9 mouse cellular contexts compared by ENCODE assay signal in the genomic region with DNA sequence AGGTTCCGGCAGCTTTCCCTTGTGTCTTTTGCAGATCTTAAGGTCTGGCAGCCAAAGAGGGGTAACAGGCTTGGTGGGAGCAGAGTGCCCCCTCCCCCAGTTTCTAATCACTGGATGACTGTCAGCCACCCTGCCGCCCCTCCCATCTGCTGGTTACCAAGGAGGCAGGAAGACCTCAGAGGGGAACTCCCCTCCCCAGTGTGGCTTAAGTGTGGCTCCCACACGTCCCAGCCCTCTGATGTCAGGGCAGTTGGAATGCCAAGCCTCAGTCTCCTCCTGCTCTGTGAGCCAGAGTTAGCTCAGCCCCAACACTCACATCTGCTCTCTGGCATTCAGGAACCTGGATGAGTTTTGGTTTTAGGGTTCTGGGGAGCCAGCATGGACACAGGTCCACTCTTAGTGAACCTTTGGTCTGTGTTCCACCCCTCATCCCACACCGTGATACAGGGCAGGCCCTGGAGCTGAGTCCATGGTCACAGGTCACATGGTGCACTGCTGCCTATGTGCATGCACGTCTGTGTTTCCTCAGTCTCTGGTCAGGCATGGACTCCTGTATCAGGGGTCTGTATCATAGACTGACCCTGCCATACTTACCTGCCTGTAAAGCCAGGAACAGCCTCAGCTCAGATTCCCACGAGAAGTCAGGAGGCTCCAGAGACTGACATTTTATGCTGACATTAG. TPM values are rescaled to one million over a fixed set of nuclear protein-coding genes. Genes with fewer than 3 reads are reported as not detected.
DNase-seq lines count a peak whose midpoint lies in the region; ATAC-seq and TF ChIP-seq lines count a peak whose summit lies in the region.
"Had no signal": no experiment of that assay in that cellular context is flagged by ENCODE, and none has a peak within 500 bp of the region (broad histone marks: within the 10 kb centered on the region; RNA-seq: fewer than 3 reads in every experiment).

No protein-coding gene starts in this region.

- peaks cover 45% of the 10 kb centered on the region for H3K4me1 ChIP-seq in forebrain, embryonic 13.5 days
- H3K4me1 ChIP-seq in intestine, embryonic 16.5 days (ENCODE audit: control insufficient read depth, insufficient read depth, low read length): peaks cover 33% of the 10 kb centered on the region
- peaks cover 43% of the 10 kb centered on the region for H3K4me1 ChIP-seq in neural tube, embryonic 15.5 days

- no peaks in the 10 kb centered on the region for H3K9me3 ChIP-seq in forebrain, embryonic 13.5 days (replicated peaks)
- no peaks in the 10 kb centered on the region for H3K9me3 ChIP-seq in intestine, embryonic 16.5 days (ENCODE audit: control insufficient read depth, low read length)
- H3K9me3 ChIP-seq in neural tube, embryonic 15.5 days (replicated peaks): no peaks in the 10 kb centered on the region

- intact Hi-C loops in left cerebral cortex, adult 2 months (cut with DNase I): no loop called here
- intact Hi-C loops in left cerebral cortex, postnatal 10 days (cut with DNase I): no loop called here

- peak overlapping the region; percentile 41 for H3K9ac ChIP-seq in forebrain, embryonic 13.5 days
- H3K9ac ChIP-seq in intestine, embryonic 16.5 days (ENCODE audit: low read depth, low read length): peak overlapping the region; percentile 17; the same call in 1 of the 2 replicates
- H3K9ac ChIP-seq in neural tube, embryonic 15.5 days (replicated peaks): no peak overlapping the region

- H3K4me3 ChIP-seq in left cerebral cortex, adult 2 months: no peak overlapping the region
- no peak overlapping the region for H3K4me3 ChIP-seq in forebrain, embryonic 13.5 days
- H3K4me3 ChIP-seq in intestine, embryonic 16.5 days (ENCODE audit: low read length): no peak overlapping the region
- no peak overlapping the region for H3K4me3 ChIP-seq in neural tube, embryonic 15.5 days (replicated peaks)

- TF ChIP-seq CTCF in left cerebral cortex, adult 2 months (IDR thresholded peaks at IDR 0.05): no peak

- H3K27ac ChIP-seq in left cerebral cortex, adult 2 months: peak overlapping the region; percentile 61
- H3K27ac ChIP-seq in forebrain, embryonic 13.5 days: peak overlapping the region; percentile 83
- H3K27ac ChIP-seq in intestine, embryonic 16.5 days (ENCODE audit: low read length): peak overlapping the region; percentile 78
- peak overlapping the region; percentile 7; the same call in 1 of the 2 replicates for H3K27ac ChIP-seq in neural tube, embryonic 15.5 days (replicated peaks)
- H3K27ac ChIP-seq: macrophage had no signal

- H3K27me3 ChIP-seq in forebrain, embryonic 13.5 days: no peaks in the 10 kb centered on the region
- H3K27me3 ChIP-seq in intestine, embryonic 16.5 days (replicated peaks; ENCODE audit: control insufficient read depth, insufficient read depth, low read length): no peaks in the 10 kb centered on the region
- no peaks in the 10 kb centered on the region for H3K27me3 ChIP-seq in neural tube, embryonic 15.5 days (replicated peaks)

- 0 out of 2 replicates have a peak, but pooled peaks have one; percentile 12 for ATAC-seq in forebrain, embryonic 13.5 days
- peak; percentile 65 for ATAC-seq in intestine, embryonic 16.5 days
- ATAC-seq in neural tube, embryonic 15.5 days (ENCODE audit: low FRiP score): no peak
- ATAC-seq in cerebellum, adult (ENCODE audit: insufficient number of reproducible peaks, low FRiP score, low TSS enrichment): no peak

- DNase-seq in left cerebral cortex, adult 2 months (ENCODE audit: extremely low spot score in 1 of 2, low spot score in 2 of 2): no peak
- no peak for DNase-seq in left cerebral cortex, postnatal 10 days (ENCODE audit: extremely low spot score in 1 of 2, low spot score in 2 of 2)
- DNase-seq in frontal cortex, adult 2 months (ENCODE audit: extremely low spot score in 1 of 2, low spot score in 1 of 2): no peak
- no peak for DNase-seq in frontal cortex, postnatal 14 days (ENCODE audit: low spot score in 2 of 2)

- peaks cover 75% of the 10 kb centered on the region for H3K36me3 ChIP-seq in forebrain, embryonic 13.5 days (ENCODE audit: poor library complexity, severe bottlenecking)
- peaks cover 27% of the 10 kb centered on the region for H3K36me3 ChIP-seq in intestine, embryonic 16.5 days (ENCODE audit: control insufficient read depth, insufficient read depth, low read length)
- H3K36me3 ChIP-seq in neural tube, embryonic 15.5 days: peaks cover 63% of the 10 kb centered on the region

- H3K4me2 ChIP-seq in forebrain, embryonic 13.5 days: no peak overlapping the region
- no peak overlapping the region for H3K4me2 ChIP-seq in intestine, embryonic 16.5 days (ENCODE audit: low read depth, low read length)
- H3K4me2 ChIP-seq in neural tube, embryonic 15.5 days: no peak overlapping the region

- WGBS in forebrain, embryonic 13.5 days: 41% methylated on average over 6 of the region's 6 CpGs
- 41% methylated on average over 6 of the region's 6 CpGs for WGBS in intestine, embryonic 16.5 days
- 43% methylated on average over 6 of the region's 6 CpGs for WGBS in neural tube, embryonic 15.5 days

RNA-seq across cellular contexts. Expression of gene Slc6a6, which starts 45.2 kb away (rescaled TPM):
- total RNA-seq in left cerebral cortex, adult 2 months (2021): 100 to 1,000 TPM; 127 to 147 TPM
- 100 to 1,000 TPM; 198 to 215 TPM for total RNA-seq in left cerebral cortex, postnatal 10 days (2021)
- polyA plus RNA-seq in forebrain, embryonic 13.5 days (2015; fragmentation: Nextera tagmentation; extraction: Ambion mirVana): 68.2 and 73.1 TPM in 2 replicates
- polyA plus RNA-seq in intestine, embryonic 16.5 days (2015; fragmentation: Nextera tagmentation; extraction: Ambion mirVana): 103 and 104 TPM in 2 replicates
- polyA plus RNA-seq in neural tube, embryonic 15.5 days (2015; fragmentation: Nextera tagmentation; extraction: Ambion mirVana): 89.5 and 102 TPM in 2 replicates
- polyA plus RNA-seq in frontal cortex, adult 2 months (2012; rRNA removed): 109 and 123 TPM in 2 replicates

Comparison
In these comparisons a context has a peak if more than half of its experiments do, and no peak if none do; other contexts are left out.
1. H3K27ac ChIP-seq: peak in every context shown above with its lines; median percentile 83 in forebrain, embryonic 13.5 days; 78 in intestine, embryonic 16.5 days; 61 in left cerebral cortex, adult 2 months; 7 in neural tube, embryonic 15.5 days.
2. ATAC-seq: peak in forebrain, embryonic 13.5 days (single experiment) and intestine, embryonic 16.5 days (single experiment); none in neural tube, embryonic 15.5 days (single experiment) and cerebellum, adult (single experiment).